Mouse (Mus musculus) layer of hippocampus, adult 11-12 months (tissue): Measurements from ENCODE around the gene Spata48.

Experiments
- DNase-seq: peaks from one replicate; pipeline ENCODE4 v3.0.0; 2022; ENCODE audit warnings: low spot score

Spata48 gene

GRCm38 (mm10) chr11:11461635-11462560 lies at the start of gene Spata48, which contains the start of gene Zpbp:
Spata48 (plus strand) TSS chr11:11462094.
Zpbp (minus strand) TSS chr11:11462408.
- DNase-seq: peak; percentile 93

GRCm38 (mm10) chr11:11414188-11414587 lies 47.7 kb upstream of the Spata48 start:
- no peak for DNase-seq

- no peak for DNase-seq
Observed at GRCm38 (mm10) chr11:11417356-11417755, 44.5 kb upstream of the Spata48 start.

GRCm38 (mm10) chr11:11455037-11455436 lies 6.9 kb upstream of the Spata48 start:
- DNase-seq: no peak

GRCm38 (mm10) chr11:11462561-11462890 lies 632 bp downstream of the Spata48 start:
- DNase-seq: no peak

- DNase-seq: no peak
Observed at GRCm38 (mm10) chr11:11468924-11469323, 7.0 kb downstream of the Spata48 start.

GRCm38 (mm10) chr11:11484378-11484777 lies 22.5 kb downstream of the Spata48 start:
- no peak for DNase-seq

GRCm38 (mm10) chr11:11492044-11492443 lies 30.1 kb downstream of the Spata48 start:
- DNase-seq: no peak

GRCm38 (mm10) chr11:11495697-11496096 lies 33.8 kb downstream of the Spata48 start:
- no peak for DNase-seq

GRCm38 (mm10) chr11:11499944-11500343 lies 38.0 kb downstream of the Spata48 start:
- peak; percentile 23 for DNase-seq

- no peak for DNase-seq
Observed at GRCm38 (mm10) chr11:11506187-11506586, 44.3 kb downstream of the Spata48 start.

- no peak for DNase-seq
Observed at GRCm38 (mm10) chr11:11509413-11509812, 47.5 kb downstream of the Spata48 start.

GRCm38 (mm10) chr11:11512056-11512455 lies 50.2 kb downstream of the Spata48 start:
- no peak for DNase-seq

GRCm38 (mm10) chr11:11513008-11513799 lies 51.3 kb downstream of the Spata48 start:
- no peak for DNase-seq

- DNase-seq: no peak
Observed at GRCm38 (mm10) chr11:11514920-11515319, 53.0 kb downstream of the Spata48 start.

- no peak for DNase-seq
Observed at GRCm38 (mm10) chr11:11517781-11518435, 56.0 kb downstream of the Spata48 start.

- no peak for DNase-seq
Observed at GRCm38 (mm10) chr11:11519255-11520243, 57.7 kb downstream of the Spata48 start.

- DNase-seq: no peak
Observed at GRCm38 (mm10) chr11:11521908-11522441, 60.1 kb downstream of the Spata48 start.

GRCm38 (mm10) chr11:11528760-11529159 lies 66.9 kb downstream of the Spata48 start:
- no peak for DNase-seq

- no peak for DNase-seq
Observed at GRCm38 (mm10) chr11:11529165-11529564, 67.3 kb downstream of the Spata48 start.

GRCm38 (mm10) chr11:11530126-11530525 lies 68.2 kb downstream of the Spata48 start:
- DNase-seq: no peak
